Mouse (Mus musculus) cerebellum, postnatal 36 days (tissue): Measurements from ENCODE around the gene Asic3.

Experiments
- DNase-seq, 2 experiments: peaks; one replicate each; pipeline ENCODE4 v3.0.0; 2021 to 2022; ENCODE audit warnings: mixed read lengths in 2 of 2

The Asic3 gene

GRCm38 (mm10) chr5:24452030-24452690 is 39.0 kb downstream of the Asic3 start, which contains the start of gene Agap3:
Agap3 (plus strand) TSS chr5:24452177.
- peak; percentile 46 to 51 for DNase-seq

GRCm38 (mm10) chr5:24452691-24453233 is 39.6 kb downstream of the Asic3 start:
- DNase-seq: peak; percentile 47 to 54

- peak; percentile 84 to 87 for DNase-seq
Measured at GRCm38 (mm10) chr5:24453283-24453984, 40.2 kb downstream of the Asic3 start.

GRCm38 (mm10) chr5:24453985-24454303 is 40.8 kb downstream of the Asic3 start:
- DNase-seq: no peak

GRCm38 (mm10) chr5:24455076-24455475 is 41.9 kb downstream of the Asic3 start:
- no peak for DNase-seq

- no peak for DNase-seq
Measured at GRCm38 (mm10) chr5:24455613-24456012, 42.4 kb downstream of the Asic3 start.

- no peak for DNase-seq
Measured at GRCm38 (mm10) chr5:24466762-24467161, 53.6 kb downstream of the Asic3 start.
